Mouse (Mus musculus) urinary bladder, adult 2 months (tissue): ENCODE measurements around the gene Ccdc27. TPM values are rescaled to one million over a fixed set of nuclear protein-coding genes. Genes with fewer than 3 reads are reported as not detected.

Source experiments
- DNase-seq: peaks from one replicate; pipeline ENCODE4 v3.0.0; 2022; ENCODE audit warnings: low spot score
- polyA plus RNA-seq: library from polyadenylated mRNA; depleted of rRNA; stranded (reverse); fragments of >200 nt; gene quantifications from 2 replicates; pipeline ENCODE4 v1.2.3, GENCODE M21; 2012; rRNA removed

Ccdc27 gene
- not detected in 2 replicates for polyA plus RNA-seq

DNA sequence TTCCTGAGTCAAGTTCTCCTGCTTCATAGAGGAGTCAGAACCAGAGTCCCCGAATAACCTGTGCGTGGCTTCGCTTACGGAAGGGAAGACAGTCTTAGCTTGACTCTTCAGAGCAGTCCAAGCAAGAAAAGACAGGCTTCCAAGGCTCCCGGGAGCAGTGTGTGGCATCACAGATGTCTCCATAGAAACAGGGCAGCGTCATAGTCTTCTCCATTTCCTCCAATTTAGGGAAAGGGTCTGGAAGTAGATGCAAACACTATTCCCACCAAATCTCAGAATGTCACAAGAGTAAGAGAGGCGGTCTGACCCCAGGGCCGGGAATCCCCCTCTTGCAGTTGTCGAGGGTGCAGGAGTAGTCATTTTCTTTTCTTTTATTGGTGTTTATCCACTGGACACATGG lies at the start of gene Ccdc27:
Gene Ccdc27 (minus strand): TSS at position 101 of the 400 bp plus-strand sequence.
- no peak for DNase-seq

DNA sequence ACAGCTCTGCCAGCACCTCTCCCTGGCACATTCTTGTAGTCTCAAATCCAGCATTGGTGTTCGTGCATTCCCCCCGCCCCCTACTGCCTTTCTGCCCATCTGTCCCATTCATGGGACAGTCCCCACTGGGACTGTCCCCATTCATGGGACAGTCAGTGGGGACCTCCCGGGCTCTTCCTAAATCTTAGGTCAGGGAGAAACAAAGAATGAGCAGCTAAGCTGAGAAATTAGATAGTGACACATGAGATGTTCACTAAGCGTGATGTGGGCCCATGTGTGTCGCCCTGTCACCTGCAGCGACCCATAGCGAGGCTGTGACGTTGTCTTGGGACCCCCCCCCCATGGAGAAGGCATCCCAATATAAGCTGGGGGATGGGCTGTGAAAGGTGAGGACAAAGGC lies 48.9 kb upstream of the Ccdc27 start:
- no peak for DNase-seq

DNA sequence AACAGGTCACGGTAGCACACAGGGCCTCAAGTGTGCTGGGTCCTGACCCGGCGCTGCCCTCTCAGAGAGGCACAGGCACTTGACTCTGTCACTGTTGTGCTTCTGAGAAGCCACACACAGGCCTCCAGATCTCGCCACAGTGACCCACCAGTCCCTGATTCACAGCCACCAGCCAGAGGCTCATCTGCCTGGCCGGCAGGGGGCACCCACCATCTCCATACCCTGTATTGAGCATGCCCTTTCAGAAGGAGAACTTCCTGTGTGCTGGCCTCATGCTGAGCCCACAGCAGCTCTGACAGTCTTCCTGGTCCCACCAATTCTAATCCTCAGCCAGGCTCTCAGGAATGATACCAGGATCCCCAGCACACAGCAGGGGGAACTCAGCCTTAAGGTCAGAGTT lies 46.7 kb upstream of the Ccdc27 start:
- no peak for DNase-seq

GRCm38 (mm10) chr4:154086436-154086835 lies 44.0 kb upstream of the Ccdc27 start:
- no peak for DNase-seq

DNA sequence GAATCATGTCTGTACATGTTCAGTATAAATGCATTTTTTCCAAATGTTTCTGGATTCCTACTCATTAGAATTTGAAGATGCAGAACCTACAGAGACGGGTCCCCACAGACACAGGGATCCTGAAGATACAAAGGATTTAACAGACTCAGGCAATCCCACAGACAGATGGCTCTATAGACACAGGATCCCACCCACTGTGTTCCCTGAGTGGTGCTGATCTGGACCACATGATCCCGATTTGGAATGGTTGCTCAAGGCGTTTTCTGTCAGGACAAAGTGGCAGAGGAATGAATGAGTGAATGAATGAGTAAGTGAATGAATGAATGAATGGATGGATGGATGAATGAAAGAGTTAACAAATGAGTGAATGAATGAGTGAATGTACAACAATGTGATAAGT lies 43.4 kb upstream of the Ccdc27 start:
- no peak for DNase-seq

GRCm38 (mm10) chr4:154081974-154082373 lies 39.5 kb upstream of the Ccdc27 start:
- no peak for DNase-seq

- no peak for DNase-seq
Measured at GRCm38 (mm10) chr4:154081021-154081420, 38.5 kb upstream of the Ccdc27 start.

- no peak for DNase-seq
Measured at GRCm38 (mm10) chr4:154080211-154080610, 37.7 kb upstream of the Ccdc27 start.

DNA sequence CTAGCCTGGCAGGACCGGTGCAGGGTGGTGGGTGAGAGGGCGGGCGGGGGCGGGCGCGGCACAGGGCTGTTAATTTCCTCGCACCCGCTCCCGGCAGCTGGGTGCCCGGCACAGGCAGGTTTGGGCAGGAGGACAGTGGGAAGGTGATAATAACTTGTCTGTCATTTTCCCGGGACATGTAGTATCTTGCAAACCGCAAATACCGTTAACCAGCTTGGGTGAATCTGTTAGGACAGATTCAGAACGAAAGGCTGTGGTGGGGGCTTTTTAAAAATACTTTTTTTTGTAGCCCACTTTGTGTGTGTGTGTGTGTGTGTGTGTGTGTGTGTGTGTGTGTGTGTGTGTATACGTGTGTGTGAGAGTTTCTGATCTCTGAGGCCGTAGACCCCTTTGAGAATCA lies 29.5 kb upstream of the Ccdc27 start:
- DNase-seq: no peak

- DNase-seq: no peak
Measured at GRCm38 (mm10) chr4:154071521-154071920, 29.0 kb upstream of the Ccdc27 start.

GRCm38 (mm10) chr4:154070896-154071295 lies 28.4 kb upstream of the Ccdc27 start:
- no peak for DNase-seq

GRCm38 (mm10) chr4:154064827-154065773 lies 22.6 kb upstream of the Ccdc27 start:
- no peak for DNase-seq

- no peak for DNase-seq
Measured at GRCm38 (mm10) chr4:154057696-154058095, 15.2 kb upstream of the Ccdc27 start.

- no peak for DNase-seq
Measured at GRCm38 (mm10) chr4:154056661-154057060, 14.2 kb upstream of the Ccdc27 start.

DNA sequence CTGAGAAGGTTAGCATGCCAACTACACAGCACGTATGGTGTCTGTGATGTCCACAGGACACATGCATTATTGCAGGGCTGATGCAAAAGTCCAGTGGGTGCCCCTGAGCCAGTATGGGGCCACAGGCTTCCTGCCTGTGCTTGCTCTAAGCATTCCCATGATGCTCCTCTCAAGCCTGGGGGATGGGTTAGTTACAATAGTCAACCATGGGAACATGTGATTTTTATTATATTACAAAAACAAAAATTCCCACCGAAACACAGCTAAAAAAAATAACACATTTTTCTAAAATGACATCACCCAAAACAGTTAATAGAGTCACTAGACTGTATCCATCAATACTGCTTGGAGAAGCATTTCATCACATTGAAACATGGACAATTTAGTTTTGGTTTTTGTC lies 13.6 kb upstream of the Ccdc27 start:
- no peak for DNase-seq

DNA sequence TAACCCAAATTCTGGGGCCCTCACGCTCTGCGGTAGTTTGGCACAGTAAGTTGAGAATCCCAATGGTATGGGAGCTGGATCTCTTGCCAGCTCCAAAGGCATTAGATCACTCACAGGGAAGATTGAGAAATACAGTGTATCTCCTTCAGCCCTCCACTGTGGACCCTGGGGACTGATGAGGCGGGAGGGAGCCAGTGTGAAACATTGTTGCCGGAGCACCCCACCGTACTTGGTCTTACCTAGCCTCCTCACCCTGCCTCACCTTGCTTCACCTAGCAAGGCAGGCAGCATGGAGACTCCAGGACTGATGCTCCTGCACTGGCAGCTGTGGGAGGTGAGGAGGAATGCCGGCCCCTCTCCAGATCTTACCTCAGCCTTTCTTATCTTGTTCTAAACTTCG lies 13.0 kb upstream of the Ccdc27 start:
- DNase-seq: no peak

GRCm38 (mm10) chr4:154053065-154053464 lies 10.6 kb upstream of the Ccdc27 start:
- DNase-seq: no peak

- DNase-seq: no peak
Measured at GRCm38 (mm10) chr4:154051401-154051800, 8.9 kb upstream of the Ccdc27 start.

DNA sequence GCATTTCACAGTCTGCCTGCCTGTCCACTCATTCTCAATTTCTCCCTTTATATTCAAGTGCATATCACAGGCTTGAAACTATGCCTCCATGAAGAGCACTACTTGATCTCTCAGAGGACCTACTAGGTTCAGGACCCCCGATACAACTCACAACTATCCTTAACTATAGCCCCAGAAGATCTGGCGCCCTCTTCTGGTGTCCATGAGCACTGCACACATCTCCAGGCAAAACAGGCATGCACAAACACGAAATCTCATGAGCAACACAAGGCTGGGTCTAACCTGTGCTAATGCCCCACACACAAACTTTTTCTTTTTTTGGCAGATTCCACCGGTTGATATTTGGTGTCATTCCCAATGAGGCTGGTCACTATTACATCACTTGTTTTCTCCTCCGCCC lies 3.4 kb upstream of the Ccdc27 start:
- no peak for DNase-seq

GRCm38 (mm10) chr4:154037123-154037522 lies 5.4 kb downstream of the Ccdc27 start:
- DNase-seq: no peak

GRCm38 (mm10) chr4:154028646-154029045 lies 13.8 kb downstream of the Ccdc27 start:
- DNase-seq: no peak

GRCm38 (mm10) chr4:154028066-154028465 lies 14.4 kb downstream of the Ccdc27 start:
- no peak for DNase-seq

DNA sequence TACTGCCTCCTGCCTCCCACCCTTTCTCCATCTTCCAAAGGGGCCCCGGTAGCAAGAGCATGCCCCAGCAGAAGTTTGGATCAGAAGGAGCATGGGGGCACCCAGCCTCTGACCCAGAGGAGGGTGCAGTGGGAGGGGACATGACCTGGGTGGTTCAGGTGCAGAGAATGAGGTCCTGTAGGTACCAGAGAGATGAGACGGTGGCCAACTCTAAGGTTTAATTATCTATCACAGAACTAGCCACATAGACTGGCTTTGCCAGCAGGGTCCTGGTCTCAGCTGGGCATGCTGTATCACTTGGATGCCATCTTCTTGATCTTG lies 16.1 kb downstream of the Ccdc27 start:
- DNase-seq: no peak
